In genomic region chr4:115984111-115984510, GRCm38 (mm10) we compare ENCODE assay signal across 8 mouse cellular contexts. TPM values are rescaled to one million over a fixed set of nuclear protein-coding genes. Genes with fewer than 3 reads are reported as not detected.
A peak's percentile ranks its signal among the peaks of the same experiment; 100 is the strongest.
DNase-seq lines count a peak whose midpoint lies in the region; ATAC-seq lines count a peak whose summit lies in the region.

No protein-coding gene starts in this region.

- H3K4me1 ChIP-seq in heart, embryonic 15.5 days (replicated peaks): peaks cover 15% of the 10 kb centered on the region
- peaks cover 7% of the 10 kb centered on the region for H3K4me1 ChIP-seq in liver, embryonic 13.5 days (replicated peaks)

- H3K9me3 ChIP-seq in heart, embryonic 15.5 days (replicated peaks): no peaks in the 10 kb centered on the region
- H3K9me3 ChIP-seq in liver, embryonic 13.5 days (replicated peaks): no peaks in the 10 kb centered on the region

- H3K36me3 ChIP-seq in heart, embryonic 15.5 days: no peaks in the 10 kb centered on the region
- H3K36me3 ChIP-seq in liver, embryonic 13.5 days: no peaks in the 10 kb centered on the region

- ATAC-seq in erythroblast, adult 5-6 weeks (replicated peaks; ENCODE audit: low FRiP score, poor library complexity, severe bottlenecking): 0 out of 2 replicates have a peak, but pooled peaks have one; percentile 57
- ATAC-seq in heart, embryonic 15.5 days (replicated peaks; ENCODE audit: insufficient number of reproducible peaks, insufficient read depth, low FRiP score, low read depth): no peak
- ATAC-seq in liver, embryonic 13.5 days (ENCODE audit: low read depth): no peak

- H3K27ac ChIP-seq in heart, embryonic 15.5 days: no peak overlapping the region
- no peak overlapping the region for H3K27ac ChIP-seq in liver, embryonic 13.5 days

- no peak overlapping the region for H3K9ac ChIP-seq in heart, embryonic 15.5 days
- no peak overlapping the region for H3K9ac ChIP-seq in liver, embryonic 13.5 days

- DNase-seq in CD4-positive helper T cell, adult 2 months (ENCODE audit: low read depth, low spot score): peak; percentile 72
- peak; percentile 85 for DNase-seq in brain, adult 2 months (ENCODE audit: low read depth, low spot score)
- DNase-seq in kidney, postnatal 10 days: peak; percentile 93
- peak; percentile 45 for DNase-seq in liver, embryonic 13.5 days
- DNase-seq in neural tube, embryonic 10.5 days (ENCODE audit: extremely low spot score, low spot score): peak; percentile 93
- peak; percentile 24 for DNase-seq in telencephalon, adult 2 months (ENCODE audit: low read depth, low spot score)

- H3K27me3 ChIP-seq in heart, embryonic 15.5 days: peaks cover 44% of the 10 kb centered on the region
- H3K27me3 ChIP-seq in liver, embryonic 13.5 days: peaks cover 35% of the 10 kb centered on the region

- no peak overlapping the region for H3K4me3 ChIP-seq in heart, embryonic 15.5 days
- no peak overlapping the region for H3K4me3 ChIP-seq in liver, embryonic 13.5 days (replicated peaks)

- 1% methylated on average over 13 of the region's 13 CpGs for WGBS in heart, embryonic 15.5 days
- WGBS in liver, embryonic 13.5 days (ENCODE audit: insufficient replicate concordance): 5% methylated on average over 13 of the region's 13 CpGs

- H3K4me2 ChIP-seq in heart, embryonic 15.5 days: 0 out of 2 replicates have a peak overlapping the region, but pooled peaks have one; percentile 7
- H3K4me2 ChIP-seq in liver, embryonic 13.5 days: peak overlapping the region; percentile 21; the same call in 1 of the 2 replicates

RNA-seq across cellular contexts. Expression of gene Faah, which starts 33.6 kb away (rescaled TPM):
- total RNA-seq in erythroblast, adult 5-6 weeks (2015; ENCODE audit: low replicate concordance): 2.1 TPM in 1 of 2 replicates, not detected in the other
- 1.3 TPM in 1 of 2 replicates, not detected in the other for total RNA-seq in erythroblast, adult 5-6 weeks (2017; ENCODE audit: low replicate concordance)
- 1.1 and 2.1 TPM in 2 replicates for polyA plus RNA-seq in heart, embryonic 15.5 days (2015; fragmentation: Nextera tagmentation; extraction: Ambion mirVana)
- 4.9 and 5.1 TPM in 2 replicates for polyA plus RNA-seq in liver, embryonic 13.5 days (2015; fragmentation: Nextera tagmentation; extraction: Ambion mirVana)

RNA-seq across cellular contexts. Expression of gene Dmbx1, which starts 44.4 kb away (rescaled TPM):
- total RNA-seq in erythroblast, adult 5-6 weeks (2015; ENCODE audit: low replicate concordance): not detected in 2 replicates
- not detected in 2 replicates for total RNA-seq in erythroblast, adult 5-6 weeks (2017; ENCODE audit: low replicate concordance)
- 0.03 and 0.04 TPM in 2 replicates for polyA plus RNA-seq in heart, embryonic 15.5 days (2015; fragmentation: Nextera tagmentation; extraction: Ambion mirVana)
- polyA plus RNA-seq in liver, embryonic 13.5 days (2015; fragmentation: Nextera tagmentation; extraction: Ambion mirVana): not detected in 2 replicates

Comparison
In these comparisons a context has a peak if more than half of its experiments do, and no peak if none do; other contexts are left out.
1. DNase-seq: peak in every context shown above with its lines; median percentile 93 in kidney, postnatal 10 days; 93 in neural tube, embryonic 10.5 days; 85 in brain, adult 2 months; 72 in CD4-positive helper T cell, adult 2 months; 45 in liver, embryonic 13.5 days; 24 in telencephalon, adult 2 months.